Mouse (Mus musculus) hindbrain, embryonic 11.5 days (tissue): ENCODE measurements around the gene Plek2. TPM values are rescaled to one million over a fixed set of nuclear protein-coding genes. Genes with fewer than 3 reads are reported as not detected.

ENCODE experiments used
- ATAC-seq: fragments of 200-750 bp; cut with Nextera tagmentation; 2 replicates; pipeline ENCODE4 v1.8.0; 2017; ENCODE audit warnings: mild to moderate bottlenecking, moderate TSS enrichment, moderate library complexity; ENCODE audit not compliant: low FRiP score
- DNase-seq: peaks from one replicate; pipeline ENCODE4 v3.0.0-alpha.2; 2015; ENCODE audit warnings: low spot score
- H3K27ac ChIP-seq: fragments of 300-500 bp; sonication (generic); 2 replicates; pipeline ENCODE4 v1.5.1; 2014; ENCODE audit warnings: mild to moderate bottlenecking, low read depth, low read length
- H3K27me3 ChIP-seq: fragments of 300-500 bp; sonication (generic); 2 replicates; pipeline ENCODE4 v1.6.1; 2014; ENCODE audit warnings: mild to moderate bottlenecking, low read length, moderate library complexity, mixed read lengths; ENCODE audit not compliant: control insufficient read depth, insufficient read depth
- H3K36me3 ChIP-seq: fragments of 300-500 bp; sonication (generic); 2 replicates; pipeline ENCODE4 v1.6.1; 2014; ENCODE audit warnings: mild to moderate bottlenecking, low read length, moderate library complexity, mixed read lengths; ENCODE audit not compliant: control insufficient read depth, insufficient read depth
- H3K4me1 ChIP-seq: fragments of 300-500 bp; sonication (generic); replicated peaks from 2 replicates; pipeline ENCODE4 v1.6.1; 2014; ENCODE audit warnings: low read length, mixed read lengths; ENCODE audit not compliant: control insufficient read depth, insufficient read depth
- H3K4me2 ChIP-seq: fragments of 300-500 bp; sonication (generic); replicated peaks from 2 replicates; pipeline ENCODE4 v1.6.1; 2014; ENCODE audit warnings: mild to moderate bottlenecking, low read depth, low read length
- H3K4me3 ChIP-seq: fragments of 300-500 bp; sonication (generic); 2 replicates; pipeline ENCODE4 v1.5.1; 2014; ENCODE audit warnings: low read depth, low read length
- H3K9ac ChIP-seq: fragments of 300-500 bp; sonication (generic); 2 replicates; pipeline ENCODE4 v1.6.1; 2014; ENCODE audit warnings: low read depth, low read length
- H3K9me3 ChIP-seq: fragments of 300-500 bp; sonication (generic); 2 replicates; pipeline ENCODE4 v1.6.1; 2016; ENCODE audit warnings: low read length; ENCODE audit not compliant: control insufficient read depth
- WGBS: fragments of 180-500 bp; shearing (Covaris S2); extraction: QIAGEN DNeasy Blood & Tissue Kit; methylation state at CpG from one replicate; pipeline ENCODE4 v1.1.7; 2014; 5-methylcytosine and 5-hydroxymethylcytosine counted together
- polyA plus RNA-seq: library from polyadenylated mRNA; unstranded; fragments of >200 nt; fragmentation: Nextera tagmentation; extraction: Ambion mirVana; gene quantifications from 2 replicates; pipeline ENCODE4 v1.2.1, GENCODE M21; 2014

The Plek2 gene
- polyA plus RNA-seq, 1 experiment from 2014 or later, result 3.1 TPM

GRCm38 (mm10) chr12:78861496-78862253 lies 45.1 kb downstream of the Plek2 start, which contains the start of the genes Atp6v1d and Eif2s1:
TSS of gene Atp6v1d (minus strand) at chr12:78861638.
TSS of gene Eif2s1 (plus strand) at chr12:78861819.
- Histone ChIP-seq H3K9ac (peak within 1 kb of the TSS; percentile 83), H3K9me3 (no peaks in the 10 kb centered on the region), H3K27me3 (no peaks in the 10 kb centered on the region), H3K4me3 (peak within 1 kb of the TSS; percentile 84), H3K36me3 (no peaks in the 10 kb centered on the region), H3K27ac (peak within 1 kb of the TSS; percentile 70), H3K4me1 (no peaks in the 10 kb centered on the region; the same call in 1 of the 2 replicates), H3K4me2 (peak within 1 kb of the TSS; percentile 70)
- ATAC-seq (peak; percentile 100), DNase-seq (peak; percentile 100)
- WGBS, result under 1% methylated on average over 55 of the region's 55 CpGs

- Histone ChIP-seq H3K4me1 (no peaks in the 10 kb centered on the region; the same call in 1 of the 2 replicates), H3K4me3 (peak overlapping the region; percentile 63), H3K27ac (no peak overlapping the region), H3K9me3 (no peaks in the 10 kb centered on the region), H3K36me3 (no peaks in the 10 kb centered on the region), H3K27me3 (no peaks in the 10 kb centered on the region), H3K9ac (peak overlapping the region; percentile 66), H3K4me2 (peak overlapping the region; percentile 67)
- ATAC-seq (peak; percentile 58), DNase-seq (no peak)
- WGBS, result 2% methylated on average over 30 of the region's 30 CpGs
These were observed 45.8 kb downstream of the Plek2 start for GRCm38 (mm10) chr12:78860921-78861495.

- WGBS, result 89% methylated on average over 4 of the region's 4 CpGs
- Histone ChIP-seq H3K4me1 (no peaks in the 10 kb centered on the region), H3K36me3 (0 out of 2 replicates have a peak, but pooled peaks cover 5% of the 10 kb centered on the region), H3K4me2 (no peak overlapping the region), H3K4me3 (no peak overlapping the region), H3K9ac (no peak overlapping the region), H3K27ac (no peak overlapping the region), H3K27me3 (no peaks in the 10 kb centered on the region), H3K9me3 (no peaks in the 10 kb centered on the region)
- ATAC-seq (no peak), DNase-seq (no peak)
These were observed 58.5 kb downstream of the Plek2 start for GRCm38 (mm10) chr12:78848246-78848645.

- ATAC-seq, result no peak
- no peaks in the 10 kb centered on the region for H3K9me3 ChIP-seq
- H3K4me2 ChIP-seq, result no peak overlapping the region
- DNase-seq, result no peak
- H3K27me3 ChIP-seq, result no peaks in the 10 kb centered on the region
- H3K4me3 ChIP-seq, result no peak overlapping the region
- H3K4me1 ChIP-seq, result no peaks in the 10 kb centered on the region
- H3K27ac ChIP-seq, result no peak overlapping the region
- H3K9ac ChIP-seq, result no peak overlapping the region
- H3K36me3 ChIP-seq, result peaks cover 3% of the 10 kb centered on the region; the same call in 1 of the 2 replicates
- 97% methylated on average over 1 of the region's 1 CpGs for WGBS
These were observed 64.3 kb downstream of the Plek2 start for GRCm38 (mm10) chr12:78842429-78842828.

GRCm38 (mm10) chr12:78839906-78840305 lies 66.9 kb downstream of the Plek2 start:
- ATAC-seq, result no peak
- H3K4me2 ChIP-seq, result no peak overlapping the region
- 91% methylated on average over 4 of the region's 4 CpGs for WGBS
- no peak overlapping the region for H3K9ac ChIP-seq
- H3K4me1 ChIP-seq, result no peaks in the 10 kb centered on the region
- no peak for DNase-seq
- H3K36me3 ChIP-seq, result peaks cover 5% of the 10 kb centered on the region; the same call in 1 of the 2 replicates
- H3K9me3 ChIP-seq, result no peaks in the 10 kb centered on the region
- no peak overlapping the region for H3K4me3 ChIP-seq
- no peak overlapping the region for H3K27ac ChIP-seq
- H3K27me3 ChIP-seq, result no peaks in the 10 kb centered on the region

Other genes with a start within 250 kb of the Plek2 start
- 0.19 TPM in 1 of 2 replicates, not detected in the other for gene Fam71d, start 215.4 kb downstream of the Plek2 start, polyA plus RNA-seq
- gene Mpp5, start 158.1 kb downstream of the Plek2 start, polyA plus RNA-seq, result 26.9 and 32.3 TPM in 2 replicates
- 110 and 115 TPM in 2 replicates for gene Atp6v1d, start 45.3 kb downstream of the Plek2 start, polyA plus RNA-seq
- 234 and 258 TPM in 2 replicates for gene Eif2s1, start 45.1 kb downstream of the Plek2 start, polyA plus RNA-seq
- 7.5 and 8.8 TPM in 2 replicates for gene Tmem229b, start 100.7 kb upstream of the Plek2 start, polyA plus RNA-seq
- gene Plekhh1, start 122.2 kb upstream of the Plek2 start, polyA plus RNA-seq, result 4.3 and 4.7 TPM in 2 replicates
- gene Pigh, start 182.7 kb upstream of the Plek2 start, polyA plus RNA-seq, result 26.3 and 30.1 TPM in 2 replicates
- gene Arg2, start 223.8 kb upstream of the Plek2 start, polyA plus RNA-seq, result 7.9 and 8.3 TPM in 2 replicates